Mouse (Mus musculus) midbrain, embryonic 13.5 days (tissue): ENCODE results near the gene Naa50. TPM values are rescaled to one million over a fixed set of nuclear protein-coding genes. Genes with fewer than 3 reads are reported as not detected.
A peak's percentile ranks its signal among the peaks of the same experiment; 100 is the strongest.

Experiments
- ATAC-seq: fragments of 200-750 bp; cut with Nextera tagmentation; 2 replicates; pipeline ENCODE4 v1.8.0; 2017; ENCODE audit warnings: mild to moderate bottlenecking, moderate TSS enrichment, moderate library complexity
- H3K27ac ChIP-seq: fragments of 300-500 bp; sonication (generic); 2 replicates; pipeline ENCODE4 v1.5.1; 2015; ENCODE audit warnings: inconsistent platforms, mild to moderate bottlenecking, moderate library complexity
- H3K27me3 ChIP-seq: fragments of 300-500 bp; sonication (generic); 2 replicates; pipeline ENCODE4 v1.6.1; 2015; ENCODE audit warnings: mild to moderate bottlenecking, inconsistent platforms
- H3K36me3 ChIP-seq: fragments of 300-500 bp; sonication (generic); 2 replicates; pipeline ENCODE4 v1.6.1; 2015; ENCODE audit warnings: mild to moderate bottlenecking, inconsistent platforms
- H3K4me1 ChIP-seq: fragments of 300-500 bp; sonication (generic); replicated peaks from 2 replicates; pipeline ENCODE4 v1.6.1; 2015; ENCODE audit warnings: inconsistent platforms
- H3K4me2 ChIP-seq: fragments of 300-500 bp; sonication (generic); replicated peaks from 2 replicates; pipeline ENCODE4 v1.6.1; 2015; ENCODE audit warnings: moderate library complexity, mild to moderate bottlenecking, inconsistent platforms
- H3K4me3 ChIP-seq: fragments of 300-500 bp; sonication (generic); replicated peaks from 2 replicates; pipeline ENCODE4 v1.5.1; 2015; ENCODE audit warnings: mild to moderate bottlenecking, inconsistent platforms
- H3K9ac ChIP-seq: fragments of 300-500 bp; sonication (generic); replicated peaks from 2 replicates; pipeline ENCODE4 v1.6.1; 2015; ENCODE audit warnings: mild to moderate bottlenecking, inconsistent platforms
- H3K9me3 ChIP-seq: fragments of 300-500 bp; sonication (generic); 2 replicates; pipeline ENCODE4 v1.6.1; 2016; ENCODE audit warnings: mild to moderate bottlenecking, inconsistent platforms
- WGBS: fragments of 180-500 bp; shearing (Covaris S2); methylation state at CpG from one replicate; pipeline ENCODE4 v1.1.7; 2015; 5-methylcytosine and 5-hydroxymethylcytosine counted together
- polyA plus RNA-seq: library from polyadenylated mRNA; unstranded; fragments of >200 nt; fragmentation: Nextera tagmentation; extraction: Ambion mirVana; gene quantifications from 2 replicates; pipeline ENCODE4 v1.2.1, GENCODE M21; 2015

Naa50 gene
- polyA plus RNA-seq, result 71.2 and 74.9 TPM in 2 replicates

DNA sequence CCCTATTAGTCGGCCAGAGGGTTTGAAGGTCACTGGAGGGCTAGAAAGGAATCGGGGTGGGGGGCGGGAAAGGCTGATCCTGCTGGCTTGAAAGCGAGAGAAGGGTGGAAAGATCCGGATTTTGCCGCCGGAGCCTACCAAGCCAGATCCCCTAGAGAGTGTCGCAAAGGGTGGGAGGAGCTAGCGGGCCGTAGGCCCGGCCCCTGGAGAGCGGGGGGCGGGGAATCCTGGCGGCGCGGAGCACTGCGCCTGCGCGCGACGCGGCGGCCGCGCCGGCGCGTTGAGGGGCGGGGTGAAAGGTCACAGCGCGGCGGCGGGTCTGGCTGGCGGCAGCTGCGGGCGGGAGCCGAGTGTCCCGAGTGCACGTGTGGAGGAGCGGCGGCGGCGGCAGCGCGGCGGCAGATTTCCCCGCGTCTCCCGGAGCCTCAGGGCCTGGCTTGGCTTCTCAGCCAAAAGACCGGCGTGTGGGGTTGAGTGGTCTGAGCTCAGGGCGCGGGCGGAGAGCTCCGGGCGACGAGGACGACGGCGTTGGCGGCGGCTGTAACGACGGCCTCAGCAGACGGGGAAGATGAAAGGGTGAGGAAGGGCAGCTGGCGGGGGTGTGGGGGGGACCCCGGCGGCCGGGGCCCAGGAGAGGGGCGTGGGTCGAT, at the start of gene Naa50, which contains the start of gene Atp6v1a:
Gene Naa50 (plus strand): TSS at position 295 of the 650 bp plus-strand sequence.
Gene Atp6v1a (minus strand): TSS at position 170 of the 650 bp plus-strand sequence.
- H3K36me3 ChIP-seq, result no peaks in the 10 kb centered on the region
- peak within 1 kb of the TSS; percentile 97 for H3K27ac ChIP-seq
- WGBS, result under 1% methylated on average over 71 of the region's 71 CpGs
- H3K4me3 ChIP-seq, result peak within 1 kb of the TSS; percentile 93
- ATAC-seq, result peak; percentile 86
- H3K9me3 ChIP-seq, result no peaks in the 10 kb centered on the region
- H3K27me3 ChIP-seq, result no peaks in the 10 kb centered on the region
- H3K4me2 ChIP-seq, result peak within 1 kb of the TSS; percentile 97
- peak within 1 kb of the TSS; percentile 91 for H3K9ac ChIP-seq
- H3K4me1 ChIP-seq, result peaks cover 35% of the 10 kb centered on the region

DNA sequence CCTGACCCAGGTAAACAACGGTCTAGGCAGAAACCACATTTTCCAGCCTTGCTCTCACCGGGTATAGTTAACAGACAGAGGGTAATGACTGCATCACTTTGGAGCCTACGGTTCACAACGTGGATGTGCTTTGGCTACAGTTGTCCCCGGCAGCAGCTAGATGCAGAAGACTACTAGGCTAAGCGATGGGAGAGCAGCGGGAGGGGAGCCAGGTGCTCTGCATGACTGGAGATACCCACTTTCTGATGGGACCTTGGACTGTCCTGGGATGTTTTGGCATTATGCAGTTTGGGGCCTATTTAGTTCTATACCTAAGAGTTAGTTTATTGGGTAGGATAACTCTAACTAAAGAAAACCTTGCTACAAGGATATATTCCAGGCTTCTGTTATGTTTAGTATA, 40.3 kb upstream of the Naa50 start:
- 97% methylated on average over 7 of the region's 7 CpGs for WGBS

DNA sequence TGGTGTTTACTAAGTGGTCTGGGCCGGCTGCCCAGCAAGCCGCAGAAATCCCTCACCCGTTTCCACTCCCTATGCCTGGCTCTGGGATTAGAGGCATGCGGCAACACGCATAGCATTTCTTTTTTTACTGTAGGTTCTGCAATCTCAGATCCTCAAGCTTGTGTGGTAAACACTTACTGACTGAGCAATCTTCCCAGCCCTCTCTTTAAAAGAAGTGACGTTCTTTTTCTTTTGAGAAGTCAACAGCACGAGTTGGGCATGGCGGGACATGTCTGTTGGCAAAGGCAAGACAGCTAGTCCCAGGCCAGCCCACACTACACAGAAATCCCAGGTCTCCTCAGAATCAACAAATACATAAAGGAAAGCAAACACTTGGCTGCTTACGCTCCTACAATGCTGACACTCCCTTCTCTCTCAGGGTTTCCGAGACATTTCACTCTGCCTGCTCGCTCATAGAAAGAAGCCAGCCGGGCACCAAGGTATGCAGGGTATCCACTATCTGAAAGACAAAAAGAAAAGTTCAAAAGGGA, 38.4 kb upstream of the Naa50 start:
- no peak overlapping the region for H3K4me2 ChIP-seq
- no peak for ATAC-seq
- H3K27me3 ChIP-seq, result no peaks in the 10 kb centered on the region
- peaks cover 71% of the 10 kb centered on the region for H3K36me3 ChIP-seq
- no peak overlapping the region for H3K27ac ChIP-seq
- 94% methylated on average over 12 of the region's 12 CpGs for WGBS
- H3K9ac ChIP-seq, result no peak overlapping the region
- H3K4me1 ChIP-seq, result no peaks in the 10 kb centered on the region
- H3K4me3 ChIP-seq, result no peak overlapping the region
- no peaks in the 10 kb centered on the region for H3K9me3 ChIP-seq

More for the DNA sequence above, 40.3 kb upstream of the Naa50 start:
- H3K36me3 ChIP-seq, result peaks cover 84% of the 10 kb centered on the region
- no peaks in the 10 kb centered on the region for H3K4me1 ChIP-seq
- H3K27ac ChIP-seq, result no peak overlapping the region
- no peak overlapping the region for H3K4me2 ChIP-seq
- ATAC-seq, result no peak
- no peak overlapping the region for H3K4me3 ChIP-seq
- H3K9ac ChIP-seq, result no peak overlapping the region
- no peaks in the 10 kb centered on the region for H3K9me3 ChIP-seq
- no peaks in the 10 kb centered on the region for H3K27me3 ChIP-seq

GRCm38 (mm10) chr16:44102925-44103324, 36.7 kb upstream of the Naa50 start:
- Histone ChIP-seq H3K4me3 (no peak overlapping the region), H3K9ac (no peak overlapping the region), H3K9me3 (no peaks in the 10 kb centered on the region), H3K4me2 (no peak overlapping the region), H3K36me3 (peaks cover 73% of the 10 kb centered on the region), H3K4me1 (no peaks in the 10 kb centered on the region), H3K27me3 (no peaks in the 10 kb centered on the region), H3K27ac (no peak overlapping the region)
- no peak for ATAC-seq
- WGBS, result 97% methylated on average over 2 of the region's 2 CpGs

DNA sequence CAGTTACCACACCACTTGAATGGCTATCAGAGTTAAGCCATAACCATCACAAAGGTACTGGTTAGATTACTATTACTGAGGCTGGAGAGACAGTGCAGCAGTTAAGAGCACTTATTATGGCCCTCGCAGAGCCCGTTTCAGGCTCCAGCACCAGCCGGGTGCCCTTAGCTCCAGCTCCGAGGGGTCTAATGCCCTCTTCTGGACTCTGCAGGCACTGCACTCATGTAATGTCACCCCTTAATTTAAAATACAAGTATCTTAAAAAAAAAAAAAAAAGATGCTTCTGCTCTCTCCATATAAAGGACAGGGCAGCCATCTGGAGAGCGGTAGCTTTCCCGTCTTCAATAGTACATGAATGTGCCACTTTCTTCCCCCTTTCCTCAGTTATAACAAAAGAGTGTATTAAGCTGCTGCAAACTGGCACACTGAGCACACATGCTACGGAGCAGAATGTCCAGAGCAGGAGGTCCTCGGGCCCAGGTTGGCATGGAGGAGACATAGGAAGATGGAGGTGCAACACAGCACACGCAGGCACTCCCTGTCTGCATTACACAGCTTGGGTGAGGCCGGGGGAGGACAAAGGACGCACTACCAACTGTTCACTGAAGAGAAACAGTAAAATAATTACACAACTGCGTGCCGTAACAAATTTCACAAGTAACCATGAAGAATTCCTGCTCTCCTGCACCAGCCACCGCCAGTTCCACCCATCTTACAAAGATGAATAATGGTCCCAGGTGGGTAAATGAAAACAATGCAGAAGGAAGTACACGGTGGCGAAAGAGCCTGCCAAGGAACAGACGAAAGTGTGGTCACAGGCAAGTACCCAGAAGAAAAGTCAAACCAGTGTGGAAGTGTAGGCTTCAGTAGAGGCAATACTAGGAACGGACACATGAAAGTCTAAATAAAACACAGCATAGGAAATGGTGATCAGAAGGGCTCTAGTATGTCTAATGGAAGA, 35.5 kb upstream of the Naa50 start:
- Histone ChIP-seq H3K27ac (no peak overlapping the region), H3K9me3 (no peaks in the 10 kb centered on the region), H3K9ac (no peak overlapping the region), H3K4me2 (no peak overlapping the region), H3K4me1 (no peaks in the 10 kb centered on the region), H3K27me3 (no peaks in the 10 kb centered on the region), H3K4me3 (no peak overlapping the region), H3K36me3 (peaks cover 73% of the 10 kb centered on the region)
- no peak for ATAC-seq
- WGBS, result 91% methylated on average over 18 of the region's 18 CpGs

GRCm38 (mm10) chr16:44105211-44105610, 34.4 kb upstream of the Naa50 start:
- H3K27ac ChIP-seq, result no peak overlapping the region
- no peak overlapping the region for H3K4me2 ChIP-seq
- no peak overlapping the region for H3K9ac ChIP-seq
- no peaks in the 10 kb centered on the region for H3K4me1 ChIP-seq
- H3K9me3 ChIP-seq, result no peaks in the 10 kb centered on the region
- H3K36me3 ChIP-seq, result peaks cover 75% of the 10 kb centered on the region
- no peak overlapping the region for H3K4me3 ChIP-seq
- 94% methylated on average over 2 of the region's 2 CpGs for WGBS
- H3K27me3 ChIP-seq, result no peaks in the 10 kb centered on the region
- ATAC-seq, result no peak

DNA sequence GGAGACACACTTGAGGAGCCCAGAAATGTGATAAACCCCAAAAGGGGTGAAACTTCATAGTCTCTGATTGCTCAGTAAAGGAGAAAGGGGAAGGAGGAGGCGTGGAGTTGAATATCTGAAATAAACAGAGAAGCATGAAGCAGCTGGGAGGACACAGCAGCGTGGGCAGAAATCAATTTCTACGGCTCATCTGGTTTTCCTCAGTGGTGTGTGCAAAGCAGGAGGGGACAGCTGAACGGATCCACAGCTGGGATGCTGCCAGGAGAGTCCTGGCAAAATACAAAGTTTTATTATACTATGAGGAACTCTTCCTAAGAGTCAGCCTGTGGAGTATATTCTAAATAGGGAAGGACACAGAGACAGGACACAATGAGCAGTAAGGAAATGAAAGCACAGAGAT, 30.6 kb upstream of the Naa50 start:
- 92% methylated on average over 4 of the region's 4 CpGs for WGBS
- Histone ChIP-seq H3K4me1 (no peaks in the 10 kb centered on the region), H3K27ac (no peak overlapping the region), H3K36me3 (peaks cover 63% of the 10 kb centered on the region), H3K4me3 (no peak overlapping the region), H3K4me2 (no peak overlapping the region), H3K9me3 (no peaks in the 10 kb centered on the region), H3K9ac (no peak overlapping the region), H3K27me3 (no peaks in the 10 kb centered on the region)
- no peak for ATAC-seq

- Histone ChIP-seq H3K27me3 (no peaks in the 10 kb centered on the region), H3K4me3 (no peak overlapping the region), H3K9me3 (no peaks in the 10 kb centered on the region), H3K4me2 (no peak overlapping the region), H3K9ac (no peak overlapping the region), H3K4me1 (no peaks in the 10 kb centered on the region), H3K36me3 (peaks cover 8% of the 10 kb centered on the region), H3K27ac (no peak overlapping the region)
- WGBS, result 89% methylated on average over 7 of the region's 7 CpGs
- no peak for ATAC-seq
Observed at GRCm38 (mm10) chr16:44119753-44120501, 19.7 kb upstream of the Naa50 start.

DNA sequence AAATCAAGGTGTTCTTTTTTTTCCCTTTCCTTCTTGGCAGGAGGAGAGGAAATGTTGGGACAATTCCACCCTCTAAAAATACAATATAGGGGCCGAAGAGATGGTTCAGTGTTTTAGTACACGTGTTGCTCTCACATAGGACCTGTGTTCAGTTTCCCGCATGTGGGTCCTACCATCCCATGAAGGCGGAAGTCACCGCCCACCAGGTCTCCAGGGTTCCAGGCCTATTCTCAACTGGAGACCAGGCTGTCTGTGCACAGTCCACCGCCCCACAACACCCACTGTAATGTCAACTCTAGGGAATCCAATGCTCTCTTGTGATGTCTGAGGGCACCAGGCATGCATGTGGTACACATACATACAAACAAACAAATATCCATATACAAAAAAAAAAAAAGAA, 17.5 kb upstream of the Naa50 start:
- H3K27ac ChIP-seq, result no peak overlapping the region
- no peaks in the 10 kb centered on the region for H3K9me3 ChIP-seq
- no peaks in the 10 kb centered on the region for H3K36me3 ChIP-seq
- no peak overlapping the region for H3K9ac ChIP-seq
- H3K27me3 ChIP-seq, result no peaks in the 10 kb centered on the region
- WGBS, result 94% methylated on average over 6 of the region's 6 CpGs
- H3K4me1 ChIP-seq, result no peaks in the 10 kb centered on the region
- no peak overlapping the region for H3K4me2 ChIP-seq
- no peak overlapping the region for H3K4me3 ChIP-seq
- ATAC-seq, result no peak

DNA sequence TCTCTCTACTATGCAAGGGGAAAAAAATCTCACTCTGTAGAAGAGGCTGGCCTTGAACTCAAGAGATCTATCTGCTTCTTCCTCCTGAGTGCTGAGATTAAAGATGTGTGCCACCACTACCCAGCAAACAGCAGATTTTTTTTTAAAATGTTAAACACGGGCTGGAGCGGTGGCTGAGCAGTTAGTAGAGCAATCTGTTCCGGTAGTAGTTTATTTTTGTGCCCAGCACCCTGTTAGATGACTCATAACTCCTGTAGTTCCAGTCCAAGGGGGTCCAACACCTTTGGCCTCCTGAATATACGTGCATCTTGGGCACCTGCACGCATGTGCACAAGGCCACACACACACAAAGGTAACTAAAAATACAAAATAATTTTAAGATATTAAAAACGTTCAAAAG, 17.1 kb upstream of the Naa50 start:
- Histone ChIP-seq H3K4me3 (no peak overlapping the region), H3K36me3 (no peaks in the 10 kb centered on the region), H3K9me3 (no peaks in the 10 kb centered on the region), H3K27ac (no peak overlapping the region), H3K4me1 (no peaks in the 10 kb centered on the region), H3K9ac (no peak overlapping the region), H3K4me2 (no peak overlapping the region), H3K27me3 (no peaks in the 10 kb centered on the region)
- no peak for ATAC-seq
- 90% methylated on average over 6 of the region's 6 CpGs for WGBS

GRCm38 (mm10) chr16:44122982-44123725, 16.5 kb upstream of the Naa50 start:
- Histone ChIP-seq H3K4me1 (no peaks in the 10 kb centered on the region), H3K36me3 (no peaks in the 10 kb centered on the region), H3K4me3 (no peak overlapping the region), H3K27me3 (no peaks in the 10 kb centered on the region), H3K9ac (no peak overlapping the region), H3K4me2 (no peak overlapping the region), H3K27ac (no peak overlapping the region), H3K9me3 (no peaks in the 10 kb centered on the region)
- 90% methylated on average over 7 of the region's 7 CpGs for WGBS
- no peak for ATAC-seq
